Mouse (Mus musculus): ENCODE results near the gene Mars.

DNA sequence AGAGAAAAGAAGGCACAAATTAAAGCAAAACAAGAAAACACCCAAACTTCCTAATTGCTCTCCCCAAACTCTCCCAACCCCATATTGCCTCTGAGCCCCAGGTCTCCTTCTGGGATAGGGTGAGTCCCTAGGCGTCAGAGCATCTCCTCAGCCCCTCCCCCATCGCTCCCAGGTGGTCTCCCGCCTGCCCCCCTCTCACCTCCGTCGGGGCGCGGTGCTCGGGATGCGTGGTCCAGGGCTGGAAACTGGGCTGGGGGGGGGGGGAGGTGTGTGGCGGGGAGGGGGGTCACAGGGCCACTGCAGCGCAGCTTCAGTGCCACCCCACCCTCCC lies 29.7 kb upstream of the Mars start:
- TF ChIP-seq CTCF (IDR thresholded peaks at IDR 0.05) (no peak), POLR2A (IDR thresholded peaks at IDR 0.05; ENCODE audit: insufficient read depth, low read depth, low read length) (no peak), EP300 (IDR thresholded peaks at IDR 0.05; ENCODE audit: insufficient read depth, low read depth, low read length) (no peak)
